20 mouse cellular contexts compared by ENCODE assay signal in genomic region chr2:127472279-127472678, GRCm38 (mm10). TPM values are rescaled to one million over a fixed set of nuclear protein-coding genes. Genes with fewer than 3 reads are reported as not detected.
DNase-seq lines count a peak whose midpoint lies in the region; TF ChIP-seq lines count a peak whose summit lies in the region.
"Had no signal": no experiment of that assay in that cellular context is flagged by ENCODE, and none has a peak within 500 bp of the region (broad histone marks: within the 10 kb centered on the region; RNA-seq: fewer than 3 reads in every experiment).

No protein-coding gene starts in this region.

- H3K27me3 ChIP-seq in CH12.LX (replicated peaks) = peaks cover 83% of the 10 kb centered on the region
- H3K27me3 ChIP-seq: Patski had no signal

- H3K27ac ChIP-seq in CH12.LX (ENCODE audit: insufficient read depth, low read depth) (no peak overlapping the region), ES-E14 (ENCODE audit: insufficient read depth, low read depth, low read length, poor library complexity, severe bottlenecking) (no peak overlapping the region)

- DNase-seq in CH12.LX (ENCODE audit: extremely low read depth) (no peak), ES-E14 (ENCODE audit: low read depth, low spot score) (no peak)
- DNase-seq in thymus, postnatal 4 days = no peak
- no peak for DNase-seq in thymus, adult 18-20 months
- DNase-seq: adrenal gland, adult 2 months; adrenal gland, adult 8-10 months; adrenal gland, postnatal 10 days; adrenal gland, postnatal 14 days; adrenal gland, postnatal 25 days; adrenal gland, postnatal 36 days; B cell, adult 2 months; cerebellum, adult 11 months; cerebellum, adult 11-12 months; cerebellum, adult 18-20 months; cerebellum, adult 2 months; cerebellum, adult 8-10 months had no signal

- no peak for TF ChIP-seq RAD21 in CH12.LX (IDR thresholded peaks at IDR 0.05; ENCODE audit: low read depth, low read length)

- no peaks in the 10 kb centered on the region for H3K36me3 ChIP-seq in CH12.LX (replicated peaks in 1 of 2; ENCODE audit: control insufficient read depth in 1 of 2, insufficient read depth in 1 of 2, low read length in 1 of 2)
- no peaks in the 10 kb centered on the region for H3K36me3 ChIP-seq in ES-E14 (ENCODE audit: control insufficient read depth, insufficient read depth, low read length, poor library complexity, severe bottlenecking)
- H3K36me3 ChIP-seq: G1E had no signal

- no peak for TF ChIP-seq CTCF in CH12.LX (conservative IDR thresholded peaks at IDR 0.05 in 1 of 2, IDR thresholded peaks at IDR 0.05 in 1 of 2; ENCODE audit: low read depth in 2 of 2, low read length in 2 of 2)

- TF ChIP-seq EP300 in CH12.LX (IDR thresholded peaks at IDR 0.05; ENCODE audit: low read length) = no peak

- dilution Hi-C loops in CH12.LX (cut with MboI; ENCODE audit: extremely low pct_ligation_motif_present, extremely low pct_unique_long_range_greater_than_20kb, low sequenced_read_pairs) = no loop called here

- H3K9ac ChIP-seq in CH12.LX (ENCODE audit: insufficient read depth, low read depth) = no peak overlapping the region
- no peak overlapping the region for H3K9ac ChIP-seq in ES-E14 (ENCODE audit: insufficient read depth, low read depth, low read length, poor library complexity, severe bottlenecking)

- in situ Hi-C loops in CH12.LX (cut with MboI; ENCODE audit: low pct_ligation_motif_present, low pct_unique_long_range_greater_than_20kb, low sequenced_read_pairs) (no loop called here), ES-E14 (cut with MboI; ENCODE audit: low sequenced_read_pairs in 2 of 2, unreplicated experiment in 2 of 2) (no loop called here)

- TF ChIP-seq POLR2A in CH12.LX (IDR thresholded peaks at IDR 0.05; ENCODE audit: low read depth, low read length) = no peak

- no peak overlapping the region for H3K4me2 ChIP-seq in CH12.LX (ENCODE audit: insufficient read depth, low read depth, poor library complexity, severe bottlenecking)

- H3K9me3 ChIP-seq in CH12.LX (replicated peaks; ENCODE audit: low read length) (no peaks in the 10 kb centered on the region), ES-E14 (ENCODE audit: control insufficient read depth, insufficient read depth, low read depth, low read length) (no peaks in the 10 kb centered on the region)
- H3K9me3 ChIP-seq: G1E had no signal

- H3K79me2 ChIP-seq in CH12.LX (replicated peaks; ENCODE audit: control insufficient read depth, extremely low read depth, insufficient read depth, poor library complexity, severe bottlenecking) = no peaks in the 10 kb centered on the region

- H3K4me1 ChIP-seq in CH12.LX (ENCODE audit: control insufficient read depth in 1 of 2, insufficient read depth in 2 of 2) = no peaks in the 10 kb centered on the region
- no peaks in the 10 kb centered on the region for H3K4me1 ChIP-seq in ES-E14 (ENCODE audit: control insufficient read depth in 2 of 2, insufficient read depth in 2 of 2, low read length in 2 of 2, poor library complexity in 1 of 2)

- H3K4me3 ChIP-seq in CH12.LX (replicated peaks in 1 of 3; ENCODE audit: low read depth in 2 of 3, low read length in 2 of 3, poor library complexity in 1 of 3) (no peak overlapping the region), ES-E14 (ENCODE audit: insufficient read depth in 1 of 2, low read depth in 1 of 2, low read length in 2 of 2, poor library complexity in 1 of 2, severe bottlenecking in 1 of 2) (no peak overlapping the region)

TF ChIP-seq in CH12.LX, 34 proteins besides CTCF, POLR2A, EP300 and RAD21:
- no peak for TF ChIP-seq KAT2A (IDR thresholded peaks at IDR 0.05; ENCODE audit: insufficient replicate concordance, low read length)
- peak; percentile 53 for TF ChIP-seq ZNF384 (IDR thresholded peaks at IDR 0.05; ENCODE audit: low read depth, low read length)
- no peak for TF ChIP-seq TCF12 (IDR thresholded peaks at IDR 0.05; ENCODE audit: low read depth, low read length)

TF ChIP-seq in ES-E14, 5 proteins besides CTCF, POLR2A, EP300 and RAD21:
- TF ChIP-seq HCFC1 (IDR thresholded peaks at IDR 0.05; ENCODE audit: borderline replicate concordance, insufficient read depth, low read length) (no peak), ZNF384 (IDR thresholded peaks at IDR 0.05; ENCODE audit: low read depth, low read length) (peak; percentile 62; the same call in 1 of the 2 replicates)

RNA-seq across cellular contexts. Expression of gene Fahd2a, which starts 27.9 kb away (rescaled TPM):
- total RNA-seq in CH12.LX (2012; rRNA removed) (8.6 and 9.9 TPM in 2 replicates), CH12.LX (2014; rRNA removed) (6.6 and 8.1 TPM in 2 replicates), ES-E14 (2012; rRNA removed) (6.6 and 8.7 TPM in 2 replicates)
- 4.5 and 5.2 TPM in 2 replicates for polyA plus RNA-seq in CH12.LX (2012; ENCODE audit: insufficient read length, low read depth)

RNA-seq across cellular contexts. Expression of gene Gpat2, which starts 47.3 kb away (rescaled TPM):
- total RNA-seq in CH12.LX (2012; rRNA removed) = 0.17 and 0.21 TPM in 2 replicates
- total RNA-seq in CH12.LX (2014; rRNA removed) = 0.19 TPM in 2 replicates
- 0.45 and 0.63 TPM in 2 replicates for polyA plus RNA-seq in CH12.LX (2012; ENCODE audit: insufficient read length, low read depth)
- total RNA-seq in ES-E14 (2012; rRNA removed) = 26.4 and 27.3 TPM in 2 replicates
- total RNA-seq: G1E, MEL had no signal
- polyA plus RNA-seq: G1E had no signal

RNA-seq across cellular contexts. Expression of gene Kcnip3, which starts 49.6 kb away (rescaled TPM):
- total RNA-seq in CH12.LX (2012; rRNA removed) (not detected in 2 replicates), CH12.LX (2014; rRNA removed) (not detected in 2 replicates), ES-E14 (2012; rRNA removed) (3.0 and 5.3 TPM in 2 replicates)
- polyA plus RNA-seq in CH12.LX (2012; ENCODE audit: insufficient read length, low read depth) = not detected in 2 replicates
- total RNA-seq: MEL had no signal
- polyA plus RNA-seq: CD4-positive, CD25-positive, alpha-beta regulatory T cell, adult 4 months had no signal

Comparison
In these comparisons a context has a peak if more than half of its experiments do, and no peak if none do; other contexts are left out.
1. RNA of gene Gpat2, which starts 47.3 kb away (total RNA-seq): 26.4 to 27.3 TPM in ES-E14; 0.17 to 0.21 TPM in CH12.LX; every median in the first group is over 10 times any median in the second.